In genomic region chr19:19523629-19524028, GRCm38 (mm10) we compare ENCODE assay signal across 17 mouse cellular contexts.
A peak's percentile ranks its signal among the peaks of the same experiment; 100 is the strongest.
DNase-seq lines count a peak whose midpoint lies in the region; ATAC-seq and TF ChIP-seq lines count a peak whose summit lies in the region.
"Had no signal": no experiment of that assay in that cellular context is flagged by ENCODE, and none has a peak within 500 bp of the region (broad histone marks: within the 10 kb centered on the region; RNA-seq: fewer than 3 reads in every experiment).

No protein-coding gene starts in this region.

- no peak overlapping the region for H3K9ac ChIP-seq in forebrain, embryonic 13.5 days
- no peak overlapping the region for H3K9ac ChIP-seq in forebrain, embryonic 11.5 days (ENCODE audit: low read length)
- H3K9ac ChIP-seq in forebrain, embryonic 15.5 days (replicated peaks): no peak overlapping the region
- H3K9ac ChIP-seq in forebrain, embryonic 12.5 days: no peak overlapping the region
- H3K9ac ChIP-seq in limb, embryonic 14.5 days (ENCODE audit: low read depth, low read length, severe bottlenecking): no peak overlapping the region
- H3K9ac ChIP-seq: embryonic facial prominence, embryonic 13.5 days had no signal

- no peaks in the 10 kb centered on the region for H3K36me3 ChIP-seq in forebrain, embryonic 13.5 days (ENCODE audit: poor library complexity, severe bottlenecking)
- no peaks in the 10 kb centered on the region for H3K36me3 ChIP-seq in forebrain, embryonic 11.5 days (ENCODE audit: control insufficient read depth, insufficient read depth, low read length)
- H3K36me3 ChIP-seq in forebrain, embryonic 15.5 days: no peaks in the 10 kb centered on the region
- no peaks in the 10 kb centered on the region for H3K36me3 ChIP-seq in forebrain, embryonic 12.5 days (replicated peaks)
- H3K36me3 ChIP-seq in limb, embryonic 14.5 days (ENCODE audit: control insufficient read depth, insufficient read depth, low read length): no peaks in the 10 kb centered on the region
- H3K36me3 ChIP-seq in limb, embryonic 10.5 days: no peaks in the 10 kb centered on the region
- H3K36me3 ChIP-seq: embryonic facial prominence, embryonic 13.5 days had no signal

- no peak for TF ChIP-seq POLR2A in limb, embryonic 14.5 days (IDR thresholded peaks at IDR 0.05; ENCODE audit: borderline replicate concordance, extremely low read depth, insufficient read depth, insufficient read length)

- no peaks in the 10 kb centered on the region for H3K27me3 ChIP-seq in forebrain, embryonic 13.5 days
- H3K27me3 ChIP-seq in forebrain, embryonic 11.5 days (ENCODE audit: control insufficient read depth, insufficient read depth, low read length): no peaks in the 10 kb centered on the region
- no peaks in the 10 kb centered on the region for H3K27me3 ChIP-seq in forebrain, embryonic 15.5 days
- H3K27me3 ChIP-seq in forebrain, embryonic 12.5 days: no peaks in the 10 kb centered on the region
- H3K27me3 ChIP-seq in limb, embryonic 14.5 days (ENCODE audit: control insufficient read depth, insufficient read depth, low read length): no peaks in the 10 kb centered on the region
- H3K27me3 ChIP-seq in limb, embryonic 10.5 days (ENCODE audit: low read depth, poor library complexity, severe bottlenecking): no peaks in the 10 kb centered on the region
- H3K27me3 ChIP-seq: embryonic facial prominence, embryonic 13.5 days had no signal

- no peaks in the 10 kb centered on the region for H3K9me3 ChIP-seq in forebrain, embryonic 13.5 days (replicated peaks)
- no peaks in the 10 kb centered on the region for H3K9me3 ChIP-seq in forebrain, embryonic 11.5 days (ENCODE audit: control insufficient read depth, low read length)
- no peaks in the 10 kb centered on the region for H3K9me3 ChIP-seq in forebrain, embryonic 15.5 days
- no peaks in the 10 kb centered on the region for H3K9me3 ChIP-seq in forebrain, embryonic 12.5 days
- H3K9me3 ChIP-seq in limb, embryonic 14.5 days (ENCODE audit: control insufficient read depth, low read length): no peaks in the 10 kb centered on the region
- H3K9me3 ChIP-seq in limb, embryonic 10.5 days (replicated peaks): no peaks in the 10 kb centered on the region
- H3K9me3 ChIP-seq: embryonic facial prominence, embryonic 13.5 days had no signal

- no peaks in the 10 kb centered on the region for H3K4me1 ChIP-seq in forebrain, embryonic 13.5 days
- no peaks in the 10 kb centered on the region for H3K4me1 ChIP-seq in forebrain, embryonic 11.5 days (replicated peaks; ENCODE audit: control insufficient read depth, insufficient read depth, low read length)
- H3K4me1 ChIP-seq in forebrain, embryonic 15.5 days: 0 out of 2 replicates have a peak, but pooled peaks cover 4% of the 10 kb centered on the region
- no peaks in the 10 kb centered on the region for H3K4me1 ChIP-seq in forebrain, embryonic 12.5 days
- H3K4me1 ChIP-seq in limb, embryonic 14.5 days (ENCODE audit: control insufficient read depth, insufficient read depth, low read length): no peaks in the 10 kb centered on the region
- no peaks in the 10 kb centered on the region for H3K4me1 ChIP-seq in limb, embryonic 10.5 days
- H3K4me1 ChIP-seq: embryonic facial prominence, embryonic 13.5 days had no signal

- no peak overlapping the region for H3K27ac ChIP-seq in forebrain, embryonic 13.5 days
- H3K27ac ChIP-seq in forebrain, embryonic 11.5 days (ENCODE audit: low read depth, low read length): no peak overlapping the region
- no peak overlapping the region for H3K27ac ChIP-seq in forebrain, embryonic 15.5 days (replicated peaks)
- H3K27ac ChIP-seq in forebrain, embryonic 12.5 days: no peak overlapping the region
- H3K27ac ChIP-seq in limb, embryonic 14.5 days (replicated peaks; ENCODE audit: low read depth, low read length): no peak overlapping the region
- no peak overlapping the region for H3K27ac ChIP-seq in limb, embryonic 10.5 days
- H3K27ac ChIP-seq: embryonic facial prominence, embryonic 13.5 days; gastrocnemius, adult 2 months had no signal

- H3K4me2 ChIP-seq in forebrain, embryonic 13.5 days: no peak overlapping the region
- H3K4me2 ChIP-seq in forebrain, embryonic 11.5 days (ENCODE audit: low read depth, low read length, severe bottlenecking): no peak overlapping the region
- no peak overlapping the region for H3K4me2 ChIP-seq in forebrain, embryonic 15.5 days (replicated peaks)
- H3K4me2 ChIP-seq in forebrain, embryonic 12.5 days: no peak overlapping the region
- H3K4me2 ChIP-seq in limb, embryonic 14.5 days (replicated peaks; ENCODE audit: low read depth, low read length, severe bottlenecking): no peak overlapping the region
- H3K4me2 ChIP-seq: embryonic facial prominence, embryonic 13.5 days had no signal

- DNase-seq in forebrain, embryonic 11.5 days (ENCODE audit: low spot score): no peak
- peak; percentile 43 for DNase-seq in limb, embryonic 14.5 days (ENCODE audit: low spot score)
- no peak for DNase-seq in limb, embryonic 10.5 days (ENCODE audit: low spot score)
- no peak for DNase-seq in frontal cortex, postnatal 36 days (ENCODE audit: low spot score in 2 of 2)
- DNase-seq: adrenal gland, adult 2 months; adrenal gland, postnatal 10 days; adrenal gland, postnatal 25 days; cerebellum, adult 11-12 months; cerebellum, adult 2 months; cerebellum, adult 9-10 months; cerebellum, postnatal 10 days; cerebellum, postnatal 25 days; gastrocnemius, adult 2 months had no signal

- no peak overlapping the region for H3K4me3 ChIP-seq in forebrain, embryonic 13.5 days
- no peak overlapping the region for H3K4me3 ChIP-seq in forebrain, embryonic 11.5 days (ENCODE audit: low read depth, low read length)
- H3K4me3 ChIP-seq in forebrain, embryonic 15.5 days: no peak overlapping the region
- no peak overlapping the region for H3K4me3 ChIP-seq in forebrain, embryonic 12.5 days (replicated peaks)
- no peak overlapping the region for H3K4me3 ChIP-seq in limb, embryonic 14.5 days (replicated peaks; ENCODE audit: low read length)
- no peak overlapping the region for H3K4me3 ChIP-seq in limb, embryonic 10.5 days
- H3K4me3 ChIP-seq: embryonic facial prominence, embryonic 13.5 days; gastrocnemius, adult 2 months had no signal

- WGBS in forebrain, embryonic 13.5 days: 91% methylated on average over 2 of the region's 2 CpGs
- WGBS in forebrain, embryonic 11.5 days: 88% methylated on average over 2 of the region's 2 CpGs
- whole genome bisulfite sequencing in forebrain, embryonic 15.5 days: 54% methylated on average over 2 of the region's 2 CpGs
- WGBS in forebrain, embryonic 12.5 days: 88% methylated on average over 2 of the region's 2 CpGs
- 35% methylated on average over 2 of the region's 2 CpGs for WGBS in limb, embryonic 14.5 days
- 82% methylated on average over 2 of the region's 2 CpGs for WGBS in limb, embryonic 10.5 days

- ATAC-seq in forebrain, embryonic 13.5 days: peak; percentile 36; the same call in 1 of the 2 replicates
- ATAC-seq in forebrain, embryonic 11.5 days (replicated peaks; ENCODE audit: low FRiP score): no peak
- ATAC-seq in forebrain, embryonic 15.5 days (replicated peaks): peak; percentile 57; the same call in 1 of the 2 replicates
- no peak for ATAC-seq in forebrain, embryonic 12.5 days (ENCODE audit: low FRiP score)
- no peak for ATAC-seq in limb, embryonic 14.5 days (ENCODE audit: low FRiP score, low read depth)

Comparison
In these comparisons a context has a peak if more than half of its experiments do, and no peak if none do; other contexts are left out.
1. ATAC-seq: peak in forebrain, embryonic 13.5 days (single experiment) and forebrain, embryonic 15.5 days (single experiment); none in forebrain, embryonic 11.5 days (single experiment), forebrain, embryonic 12.5 days (single experiment) and limb, embryonic 14.5 days (single experiment).